Mouse (Mus musculus) gonadal fat pad, adult 2 months (tissue): ENCODE measurements around the gene Abhd17a. TPM values are rescaled to one million over a fixed set of nuclear protein-coding genes. Genes with fewer than 3 reads are reported as not detected.
A peak's percentile ranks its signal among the peaks of the same experiment; 100 is the strongest.

Experiments used
- DNase-seq: peaks from one replicate; pipeline ENCODE4 v3.0.0-alpha.2; 2012; ENCODE audit warnings: low read depth
- polyA plus RNA-seq: library from polyadenylated mRNA; depleted of rRNA; stranded (reverse); fragments of >200 nt; gene quantifications from 2 replicates; pipeline ENCODE4 v1.2.3, GENCODE M21; 2012; rRNA removed

The Abhd17a gene
- 192 and 205 TPM in 2 replicates for polyA plus RNA-seq

DNA sequence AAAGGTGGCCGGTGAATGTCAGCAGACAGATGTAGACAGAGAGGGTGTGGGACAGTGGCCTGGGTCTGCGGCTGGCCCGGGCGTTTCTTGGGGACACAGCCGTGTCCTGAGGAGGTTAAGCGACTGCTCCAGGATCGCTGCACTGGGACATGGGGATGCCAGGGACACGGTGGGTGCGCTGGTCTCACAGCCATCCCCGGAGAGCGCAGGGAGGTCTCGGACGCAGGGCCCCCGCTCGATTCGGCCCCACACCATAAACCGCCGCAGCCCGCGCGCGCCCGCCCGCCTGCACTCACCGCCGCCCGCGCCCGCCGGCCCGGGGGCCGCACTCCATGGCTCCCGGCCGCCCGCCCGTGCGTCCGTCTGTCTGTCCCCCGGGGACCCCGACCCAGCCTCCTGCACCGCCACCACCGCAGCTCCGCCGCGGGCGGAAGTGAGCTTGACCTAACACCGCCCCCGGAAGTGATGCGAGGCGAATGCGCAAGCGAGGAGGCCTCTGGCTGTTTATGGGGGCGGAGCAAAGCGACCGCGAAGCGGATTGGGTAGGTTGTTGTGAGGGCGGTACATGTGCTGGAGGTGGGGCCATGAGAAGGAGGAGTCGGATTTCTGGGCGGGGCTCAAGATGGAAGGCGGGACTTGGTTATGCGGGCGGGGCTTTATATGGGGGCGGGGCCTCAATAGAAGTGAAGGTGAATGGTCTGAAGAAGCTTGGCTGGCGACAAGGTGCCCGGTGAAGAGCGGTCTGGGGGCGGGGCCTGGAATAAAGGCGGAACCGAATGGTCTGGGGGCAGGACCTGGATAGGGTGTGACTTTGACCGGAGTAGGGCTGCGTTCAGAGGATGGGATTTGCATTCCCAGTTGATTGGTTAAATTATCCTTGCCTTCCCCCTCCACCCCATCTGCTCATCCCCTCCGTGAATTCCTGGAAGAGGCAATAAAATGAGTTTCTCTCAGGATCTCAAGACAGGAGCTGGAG is at the start of gene Abhd17a:
TSS of gene Abhd17a (minus strand) at position 463 of the 976 bp plus-strand sequence.
- no peak for DNase-seq

DNA sequence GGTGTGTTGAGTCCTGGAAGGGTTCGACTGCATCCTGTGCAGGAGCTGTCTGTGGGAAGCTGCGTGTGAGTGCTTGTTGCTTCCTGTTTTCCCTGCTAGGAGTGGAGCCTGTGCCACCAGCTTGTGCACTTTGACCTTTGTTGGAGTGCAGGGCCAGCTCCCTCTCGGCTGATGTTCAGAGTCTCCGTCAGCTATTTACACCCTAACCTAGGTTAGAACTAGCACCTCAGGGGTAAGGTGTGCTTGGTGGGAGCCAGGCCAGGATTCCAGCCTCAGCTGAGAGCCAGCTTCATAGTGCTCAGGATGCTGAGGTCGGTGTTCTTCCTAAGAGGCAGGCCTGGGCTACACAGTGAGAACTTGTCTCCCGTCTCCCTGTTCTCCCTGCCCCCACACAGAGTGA is 45.2 kb upstream of the Abhd17a start:
- no peak for DNase-seq

GRCm38 (mm10) chr10:80628925-80629324 is 38.8 kb upstream of the Abhd17a start:
- no peak for DNase-seq

DNA sequence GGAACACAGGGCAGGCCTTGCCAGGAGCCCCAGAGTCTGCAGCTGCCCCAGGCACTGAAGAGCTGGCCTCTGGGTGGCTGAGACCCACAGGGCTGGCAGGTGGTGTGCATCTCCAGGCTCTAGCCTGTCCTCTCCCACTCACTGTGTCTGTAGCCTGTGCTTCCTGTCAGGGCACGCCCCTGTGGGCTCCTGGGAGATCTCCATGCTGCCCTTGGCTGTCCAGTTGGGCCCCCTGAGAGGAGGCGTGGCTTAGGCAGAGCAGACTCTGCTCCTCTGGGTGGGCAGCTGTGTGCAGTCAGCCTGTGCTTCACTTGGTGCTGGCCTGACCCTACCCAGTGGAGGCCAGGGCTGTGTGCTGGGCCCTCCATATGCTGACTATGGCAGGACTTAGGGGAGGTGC is 37.5 kb upstream of the Abhd17a start:
- DNase-seq, result no peak

- DNase-seq, result no peak
These were observed 35.6 kb upstream of the Abhd17a start for GRCm38 (mm10) chr10:80625764-80626163.

DNA sequence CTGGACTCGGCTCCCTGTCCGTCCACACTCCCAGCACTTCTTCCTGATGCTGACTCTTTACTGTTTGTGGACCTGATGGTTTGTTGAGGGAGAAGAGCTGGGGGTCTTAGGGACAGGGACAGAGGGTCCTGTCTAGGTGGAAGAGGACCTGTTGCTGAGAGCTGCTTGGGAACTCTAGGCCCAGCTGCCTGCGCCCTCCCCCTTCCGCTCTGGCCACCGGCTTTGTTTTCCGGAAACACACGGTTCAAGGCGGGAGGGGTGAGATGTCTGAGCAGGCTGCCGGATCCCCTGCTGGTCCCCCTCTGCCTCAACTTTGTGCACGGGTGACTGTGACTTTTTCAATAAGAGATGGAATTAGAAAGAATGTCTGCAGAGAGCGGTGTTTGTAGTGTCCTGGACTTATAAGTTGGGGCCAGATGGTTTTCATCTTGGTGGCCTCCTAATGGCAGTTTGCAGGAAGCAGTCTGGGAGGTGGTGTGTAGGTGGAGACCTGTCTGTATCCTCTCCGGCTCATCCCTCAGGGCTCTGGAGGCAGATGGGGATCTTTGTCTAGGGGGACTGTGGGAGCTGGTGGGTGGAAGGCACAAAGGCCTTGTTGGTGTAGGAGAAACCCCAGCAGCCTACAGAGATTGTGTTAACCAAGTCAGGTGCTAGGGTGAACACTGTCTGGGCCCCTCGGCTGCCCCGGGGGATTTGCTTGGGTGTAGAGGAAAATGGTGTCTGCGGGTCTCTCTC is 33.5 kb upstream of the Abhd17a start:
- DNase-seq, result no peak

GRCm38 (mm10) chr10:80622661-80623456 is 32.7 kb upstream of the Abhd17a start, which contains the start of gene Csnk1g2:
Csnk1g2 (plus strand) TSS chr10:80622838.
- DNase-seq, result no peak

DNA sequence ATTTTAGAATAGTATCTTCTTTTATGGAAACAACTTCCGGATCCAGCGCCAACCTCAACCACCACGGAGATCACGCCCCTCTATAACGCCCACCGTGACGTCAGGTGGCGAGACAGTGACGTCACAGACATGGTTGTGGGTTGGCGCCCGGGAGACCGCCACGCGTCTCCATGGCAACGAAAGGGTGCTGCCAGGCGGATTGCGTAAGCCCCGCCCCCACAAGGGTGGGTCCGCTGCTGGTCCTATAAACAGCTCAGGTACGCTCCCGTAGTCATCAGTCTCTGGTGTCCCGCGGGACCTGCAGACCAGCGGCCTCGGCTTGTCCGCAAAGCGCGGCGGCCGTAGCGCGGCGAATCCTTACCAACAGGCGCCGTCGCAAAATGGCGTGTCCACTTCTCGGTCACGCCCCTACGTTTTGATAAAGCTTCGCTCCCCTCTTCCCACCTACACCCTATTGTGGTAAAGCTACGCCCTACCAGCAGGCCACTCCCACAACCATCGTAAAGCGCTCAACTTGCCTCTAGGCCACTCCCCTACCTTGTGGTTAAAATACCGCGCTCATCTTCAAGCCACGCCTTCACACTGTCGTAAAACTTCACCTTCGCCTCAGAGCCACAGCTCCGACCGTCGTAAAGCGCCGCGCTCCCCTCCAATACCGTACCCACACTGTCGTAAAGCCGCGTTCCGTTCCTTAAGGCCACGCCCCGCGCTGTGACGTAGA is 32.0 kb upstream of the Abhd17a start:
- DNase-seq, result peak; percentile 100

GRCm38 (mm10) chr10:80621690-80621939 is 31.5 kb upstream of the Abhd17a start:
- DNase-seq, result no peak

DNA sequence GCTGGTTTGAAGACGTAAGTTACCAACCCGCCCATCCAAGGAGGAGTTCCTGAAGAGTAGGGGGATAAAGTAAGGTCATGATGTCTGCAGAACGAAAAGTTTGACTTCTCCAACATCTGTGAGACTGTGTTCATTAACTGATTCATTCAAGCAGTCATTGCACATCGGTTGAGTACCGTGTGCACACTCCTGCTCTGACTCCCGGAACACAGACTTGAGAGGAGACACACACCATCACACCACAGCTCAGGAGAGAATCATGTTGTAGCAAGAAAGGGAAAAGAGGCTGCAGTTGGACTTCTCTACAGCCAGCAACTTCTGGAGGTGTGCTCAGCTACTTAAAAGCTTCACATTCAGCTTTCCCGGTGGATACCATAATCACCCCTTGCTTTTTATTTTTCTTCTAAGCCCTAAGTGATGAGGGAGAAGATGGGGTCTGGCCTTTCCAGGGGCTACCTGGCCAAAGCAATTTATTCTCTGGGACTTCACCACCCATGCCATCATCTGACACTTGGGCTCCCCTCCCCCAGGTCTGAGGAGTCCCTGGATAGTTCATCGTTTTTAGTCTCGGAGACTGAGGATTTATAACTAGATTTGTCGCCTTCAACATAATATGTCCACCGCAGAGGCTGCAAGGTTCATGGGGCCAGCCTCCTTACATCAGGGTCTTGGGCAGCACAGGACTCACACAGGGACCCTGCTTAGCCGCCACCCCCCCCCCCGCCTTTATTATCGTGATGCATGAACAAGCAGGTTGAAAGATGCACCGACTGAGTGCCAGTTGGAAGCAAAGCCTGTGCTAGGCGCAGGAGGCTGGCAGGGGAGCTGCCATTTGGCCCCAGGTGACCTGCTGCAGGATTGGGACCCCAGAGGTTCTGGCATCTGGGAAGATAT is 30.9 kb upstream of the Abhd17a start:
- DNase-seq, result no peak

GRCm38 (mm10) chr10:80620365-80620764 is 30.2 kb upstream of the Abhd17a start:
- DNase-seq, result no peak

DNA sequence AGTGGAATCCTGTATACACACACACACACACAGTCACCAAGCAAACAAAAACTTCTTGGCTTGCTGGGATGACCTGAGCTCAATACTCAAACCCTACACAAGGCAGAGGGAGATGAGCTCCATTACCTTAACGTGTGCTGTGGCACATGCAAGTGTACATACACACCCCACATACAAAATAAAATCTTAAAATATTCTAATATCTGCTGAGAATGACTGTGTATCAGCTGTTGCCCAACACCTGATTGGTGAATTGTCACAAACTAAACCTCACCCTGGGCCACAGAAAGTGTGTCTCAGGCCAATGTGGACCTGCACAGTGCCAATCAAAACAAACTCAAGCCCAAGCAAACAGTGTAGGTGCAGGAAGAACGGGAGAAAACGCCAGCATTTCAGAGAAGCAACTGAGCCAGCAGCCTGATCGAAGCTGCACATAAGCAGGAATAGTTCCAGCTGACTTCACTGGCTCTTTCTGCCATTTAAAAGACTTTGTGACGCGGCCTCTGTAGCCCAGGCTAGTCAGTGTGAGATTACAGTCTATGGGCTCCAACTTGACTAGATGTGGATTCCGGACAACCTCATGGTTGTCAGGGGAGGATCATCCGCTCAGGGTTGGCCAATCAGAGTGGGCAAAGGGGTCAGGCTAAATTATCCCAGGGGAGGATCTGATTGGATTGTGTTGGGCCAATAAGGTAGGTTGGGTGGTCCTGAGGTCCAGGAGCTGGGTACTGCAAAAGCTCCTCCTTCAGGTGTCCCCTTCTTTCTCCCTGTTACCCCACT is 29.5 kb upstream of the Abhd17a start:
- DNase-seq, result peak; percentile 82

DNA sequence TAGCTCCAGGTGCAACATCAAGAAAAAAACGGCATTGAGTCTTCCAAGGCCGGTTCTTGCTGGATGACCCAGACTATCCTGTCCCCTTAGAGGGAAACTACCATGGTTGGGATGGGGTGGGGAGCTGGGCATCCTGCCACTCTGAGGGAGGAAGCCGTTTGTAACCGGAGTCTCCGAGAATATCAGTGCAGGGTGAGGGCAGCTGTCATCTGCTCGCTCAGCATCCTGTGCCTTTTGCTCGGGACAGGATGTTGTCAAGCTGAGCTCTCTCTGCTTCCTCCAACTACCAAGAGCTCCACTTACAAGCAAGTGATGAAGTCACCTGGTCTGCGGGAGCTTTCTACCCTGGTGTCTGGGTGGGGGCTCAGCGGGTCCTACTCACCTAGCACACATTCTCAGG is 28.0 kb upstream of the Abhd17a start:
- no peak for DNase-seq

DNA sequence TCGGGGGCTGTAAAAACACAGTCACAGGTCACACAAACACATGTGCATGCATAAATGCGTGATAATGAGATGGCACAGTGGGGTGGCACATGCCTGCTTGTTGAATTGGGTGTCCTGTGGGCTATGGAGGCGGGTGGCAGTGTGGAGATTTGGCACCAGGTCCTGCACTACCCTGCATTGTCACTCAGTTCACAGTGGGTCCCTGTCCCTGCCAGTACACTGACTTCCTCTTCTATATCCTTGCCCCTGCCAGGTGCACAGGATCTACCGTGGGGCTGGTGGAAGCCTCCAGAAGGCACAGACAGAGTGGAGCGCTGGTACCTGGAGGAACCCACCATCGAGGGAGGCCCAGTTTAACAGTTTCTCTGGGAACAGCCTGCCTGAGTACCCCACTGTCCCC is 24.2 kb upstream of the Abhd17a start:
- DNase-seq, result no peak

GRCm38 (mm10) chr10:80613821-80614220 is 23.7 kb upstream of the Abhd17a start:
- no peak for DNase-seq

GRCm38 (mm10) chr10:80611905-80612304 is 21.8 kb upstream of the Abhd17a start:
- no peak for DNase-seq

GRCm38 (mm10) chr10:80611024-80611423 is 20.9 kb upstream of the Abhd17a start:
- no peak for DNase-seq

GRCm38 (mm10) chr10:80610116-80610785 is 20.1 kb upstream of the Abhd17a start:
- no peak for DNase-seq
